Mouse (Mus musculus) forebrain, embryonic 16.5 days (tissue): Measurements from ENCODE around the gene Slc12a1. TPM values are rescaled to one million over a fixed set of nuclear protein-coding genes. Genes with fewer than 3 reads are reported as not detected.
A peak's percentile ranks its signal among the peaks of the same experiment; 100 is the strongest.

ENCODE experiments used
- ATAC-seq: fragments of 200-750 bp; cut with Nextera tagmentation; 2 replicates; pipeline ENCODE4 v1.8.0; 2017; ENCODE audit warnings: mild to moderate bottlenecking, moderate library complexity
- H3K27ac ChIP-seq: fragments of 300-500 bp; sonication (generic); 2 replicates; pipeline ENCODE4 v1.5.1; 2014; ENCODE audit warnings: low read length, control low read depth
- H3K27me3 ChIP-seq: fragments of 300-500 bp; sonication (generic); replicated peaks from 2 replicates; pipeline ENCODE4 v1.6.1; 2014; ENCODE audit warnings: low read length; ENCODE audit not compliant: control insufficient read depth, insufficient read depth
- H3K36me3 ChIP-seq: fragments of 300-500 bp; sonication (generic); 2 replicates; pipeline ENCODE4 v1.6.1; 2014; ENCODE audit not compliant: control insufficient read depth, insufficient read depth
- H3K4me1 ChIP-seq: fragments of 300-500 bp; sonication (generic); replicated peaks from 2 replicates; pipeline ENCODE4 v1.6.1; 2014; ENCODE audit warnings: low read length; ENCODE audit not compliant: control insufficient read depth, insufficient read depth
- H3K4me2 ChIP-seq: fragments of 300-500 bp; sonication (generic); 2 replicates; pipeline ENCODE4 v1.6.1; 2014; ENCODE audit warnings: mild to moderate bottlenecking, low read length, control low read depth
- H3K4me3 ChIP-seq: fragments of 300-500 bp; sonication (generic); replicated peaks from 2 replicates; pipeline ENCODE4 v1.5.1; 2014; ENCODE audit warnings: mild to moderate bottlenecking, low read length, control low read depth
- H3K9ac ChIP-seq: fragments of 300-500 bp; sonication (generic); replicated peaks from 2 replicates; pipeline ENCODE4 v1.6.1; 2014; ENCODE audit warnings: low read depth, low read length, control low read depth
- H3K9me3 ChIP-seq: fragments of 300-500 bp; sonication (generic); 2 replicates; pipeline ENCODE4 v1.6.1; 2016; ENCODE audit warnings: low read length; ENCODE audit not compliant: control insufficient read depth
- WGBS: fragments of 180-500 bp; shearing (Covaris S2); extraction: QIAGEN DNeasy Blood & Tissue Kit; methylation state at CpG from one replicate; pipeline ENCODE4 v1.1.7; 2014; 5-methylcytosine and 5-hydroxymethylcytosine counted together
- polyA plus RNA-seq: library from polyadenylated mRNA; unstranded; fragments of >200 nt; fragmentation: Nextera tagmentation; extraction: Ambion mirVana; gene quantifications from 2 replicates; pipeline ENCODE4 v1.2.1, GENCODE M21; 2015

The Slc12a1 gene
- polyA plus RNA-seq, 1 experiment from 2014 or later = 0.04 TPM

DNA sequence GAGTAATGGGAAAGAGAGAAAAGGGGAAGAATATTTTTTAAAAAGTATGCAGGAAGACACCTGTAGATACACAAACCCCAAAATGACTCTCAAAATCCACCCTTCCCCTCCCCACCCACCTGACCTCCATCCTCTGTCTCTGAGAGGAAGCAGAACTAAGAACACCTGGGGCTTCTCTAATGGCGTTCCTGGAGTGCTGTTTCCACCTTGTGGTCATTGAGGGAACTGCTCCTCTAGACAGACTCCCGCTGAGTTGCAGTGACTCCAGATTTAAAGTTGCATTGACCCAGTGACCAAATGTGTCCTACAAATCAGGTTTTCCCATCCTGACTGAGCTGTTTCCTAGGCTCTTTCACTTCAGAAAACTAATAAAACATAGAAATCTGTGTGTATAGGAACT is 36.9 kb downstream of the Slc12a1 start:
- no peak overlapping the region for H3K27ac ChIP-seq
- no peak overlapping the region for H3K9ac ChIP-seq
- no peaks in the 10 kb centered on the region for H3K36me3 ChIP-seq
- no peak overlapping the region for H3K4me3 ChIP-seq
- H3K9me3 ChIP-seq = no peaks in the 10 kb centered on the region
- WGBS = 0% methylated on average over 2 of the region's 2 CpGs
- no peak overlapping the region for H3K4me2 ChIP-seq
- no peaks in the 10 kb centered on the region for H3K27me3 ChIP-seq
- peak; percentile 55 for ATAC-seq
- no peaks in the 10 kb centered on the region for H3K4me1 ChIP-seq

- peaks cover 3% of the 10 kb centered on the region; the same call in 1 of the 2 replicates for H3K4me1 ChIP-seq
- no peak overlapping the region for H3K27ac ChIP-seq
- H3K27me3 ChIP-seq = no peaks in the 10 kb centered on the region
- no peak for ATAC-seq
- no peak overlapping the region for H3K9ac ChIP-seq
- no peak overlapping the region for H3K4me3 ChIP-seq
- H3K36me3 ChIP-seq = no peaks in the 10 kb centered on the region
- no peak overlapping the region for H3K4me2 ChIP-seq
- H3K9me3 ChIP-seq = no peaks in the 10 kb centered on the region
Observed at GRCm38 (mm10) chr2:125192905-125193304, 40.6 kb downstream of the Slc12a1 start.

DNA sequence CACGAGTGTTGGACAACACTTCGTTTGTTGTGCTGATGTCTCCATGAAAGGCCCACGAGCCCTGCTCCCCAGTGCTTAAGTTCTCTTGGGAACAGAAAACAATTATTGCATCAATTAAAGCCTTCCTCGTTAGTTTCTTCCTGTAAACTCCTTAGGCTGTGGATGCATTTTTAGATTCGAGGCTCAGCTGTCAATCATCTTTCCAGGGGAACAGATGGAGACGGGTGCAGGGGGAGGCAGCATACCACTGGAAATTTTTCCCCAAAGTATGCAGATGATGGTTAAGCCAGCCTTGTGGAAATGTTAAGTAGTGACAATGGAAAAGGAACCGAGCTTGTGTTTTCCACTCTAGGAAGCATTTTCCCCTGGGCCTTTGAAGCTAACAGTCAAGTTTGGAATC is 44.5 kb downstream of the Slc12a1 start:
- no peaks in the 10 kb centered on the region for H3K36me3 ChIP-seq
- no peak overlapping the region for H3K9ac ChIP-seq
- H3K4me3 ChIP-seq = no peak overlapping the region
- H3K27me3 ChIP-seq = no peaks in the 10 kb centered on the region
- H3K27ac ChIP-seq = no peak overlapping the region
- no peak overlapping the region for H3K4me2 ChIP-seq
- WGBS = 18% methylated on average over 7 of the region's 7 CpGs
- H3K4me1 ChIP-seq = peaks cover 3% of the 10 kb centered on the region; the same call in 1 of the 2 replicates
- H3K9me3 ChIP-seq = no peaks in the 10 kb centered on the region
- 0 out of 2 replicates have a peak, but pooled peaks have one; percentile 43 for ATAC-seq

GRCm38 (mm10) chr2:125208894-125209596 is 56.7 kb downstream of the Slc12a1 start:
- H3K36me3 ChIP-seq = no peaks in the 10 kb centered on the region
- H3K9ac ChIP-seq = no peak overlapping the region
- no peak overlapping the region for H3K27ac ChIP-seq
- WGBS = 53% methylated on average over 14 of the region's 14 CpGs
- ATAC-seq = peak; percentile 91
- H3K9me3 ChIP-seq = no peaks in the 10 kb centered on the region
- no peaks in the 10 kb centered on the region; the same call in 1 of the 2 replicates for H3K27me3 ChIP-seq
- H3K4me1 ChIP-seq = 0 out of 2 replicates have a peak, but pooled peaks cover 5% of the 10 kb centered on the region
- H3K4me3 ChIP-seq = no peak overlapping the region
- no peak overlapping the region for H3K4me2 ChIP-seq

DNA sequence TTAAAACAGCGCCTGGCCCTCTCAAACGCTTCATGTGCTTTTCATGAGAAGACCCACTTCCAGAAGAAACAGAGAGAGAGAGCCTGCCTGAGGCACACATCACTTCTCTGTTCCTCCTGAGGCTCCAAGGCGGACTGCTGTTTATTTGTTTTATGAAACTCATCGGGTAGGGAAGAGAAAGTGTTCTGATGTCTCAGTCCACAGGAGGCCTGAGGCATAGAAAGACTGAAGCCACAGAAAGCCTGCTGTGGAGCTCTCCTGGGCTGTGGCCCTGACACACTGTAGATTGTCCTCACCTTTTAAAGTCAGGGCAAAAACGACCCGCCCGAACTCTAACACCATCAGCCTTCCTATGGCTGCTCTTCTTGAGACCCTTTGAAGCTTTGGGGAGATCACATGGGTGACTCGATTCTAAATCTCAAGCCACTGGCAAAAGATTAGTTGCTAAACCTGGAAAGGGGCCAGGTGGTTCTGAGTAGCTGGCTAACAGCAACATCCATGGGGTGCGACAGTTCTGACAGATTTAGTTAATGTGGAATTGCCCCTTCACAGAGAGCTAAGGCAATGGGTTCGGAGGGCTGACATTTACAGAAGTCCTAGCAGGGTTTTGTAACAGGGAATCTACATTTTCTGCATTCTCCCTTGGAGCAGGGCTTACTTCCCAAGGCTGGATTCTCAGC is 59.7 kb downstream of the Slc12a1 start:
- Histone ChIP-seq H3K9ac (no peak overlapping the region), H3K9me3 (no peaks in the 10 kb centered on the region), H3K27ac (no peak overlapping the region), H3K36me3 (no peaks in the 10 kb centered on the region), H3K4me3 (no peak overlapping the region), H3K4me1 (0 out of 2 replicates have a peak, but pooled peaks cover 5% of the 10 kb centered on the region), H3K27me3 (no peaks in the 10 kb centered on the region; the same call in 1 of the 2 replicates), H3K4me2 (no peak overlapping the region)
- WGBS = 69% methylated on average over 10 of the region's 10 CpGs
- ATAC-seq = no peak

GRCm38 (mm10) chr2:125214592-125214991 is 62.3 kb downstream of the Slc12a1 start:
- Histone ChIP-seq H3K4me1 (0 out of 2 replicates have a peak, but pooled peaks cover under 1% of the 10 kb centered on the region), H3K9me3 (no peaks in the 10 kb centered on the region), H3K27ac (no peak overlapping the region), H3K4me3 (no peak overlapping the region), H3K36me3 (no peaks in the 10 kb centered on the region), H3K4me2 (no peak overlapping the region), H3K27me3 (no peaks in the 10 kb centered on the region), H3K9ac (no peak overlapping the region)
- ATAC-seq = peak; percentile 61; the same call in 1 of the 2 replicates
- 5% methylated on average over 3 of the region's 3 CpGs for WGBS

DNA sequence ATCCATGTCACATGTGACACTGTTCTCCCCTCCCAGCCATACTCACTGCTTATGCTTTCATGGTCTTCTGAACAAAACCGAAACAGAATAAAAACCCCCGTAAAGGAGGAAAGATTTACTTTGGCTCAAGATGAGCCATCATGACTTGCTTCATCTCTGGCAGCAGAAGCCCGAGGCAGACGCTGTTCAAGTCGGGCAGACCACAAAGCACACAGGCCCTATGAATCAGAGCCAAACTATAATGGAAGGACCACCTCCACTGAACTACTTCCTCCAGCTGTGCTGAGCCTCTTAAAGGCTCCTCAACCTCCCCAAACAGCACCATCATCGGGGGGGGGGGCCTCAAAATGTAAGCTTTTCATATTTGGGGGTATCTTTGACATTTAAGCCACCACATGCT is 65.0 kb downstream of the Slc12a1 start:
- Histone ChIP-seq H3K27me3 (no peaks in the 10 kb centered on the region), H3K27ac (no peak overlapping the region), H3K4me1 (no peaks in the 10 kb centered on the region), H3K9ac (no peak overlapping the region), H3K4me3 (no peak overlapping the region), H3K4me2 (no peak overlapping the region), H3K36me3 (no peaks in the 10 kb centered on the region), H3K9me3 (no peaks in the 10 kb centered on the region)
- 75% methylated on average over 6 of the region's 6 CpGs for WGBS
- ATAC-seq = no peak

- no peaks in the 10 kb centered on the region for H3K4me1 ChIP-seq
- H3K9ac ChIP-seq = no peak overlapping the region
- no peak overlapping the region for H3K4me3 ChIP-seq
- WGBS = 97% methylated on average over 1 of the region's 1 CpGs
- no peaks in the 10 kb centered on the region for H3K27me3 ChIP-seq
- H3K27ac ChIP-seq = no peak overlapping the region
- H3K9me3 ChIP-seq = no peaks in the 10 kb centered on the region
- no peak overlapping the region for H3K4me2 ChIP-seq
- no peaks in the 10 kb centered on the region for H3K36me3 ChIP-seq
- ATAC-seq = no peak
Observed at GRCm38 (mm10) chr2:125218566-125218965, 66.3 kb downstream of the Slc12a1 start.

DNA sequence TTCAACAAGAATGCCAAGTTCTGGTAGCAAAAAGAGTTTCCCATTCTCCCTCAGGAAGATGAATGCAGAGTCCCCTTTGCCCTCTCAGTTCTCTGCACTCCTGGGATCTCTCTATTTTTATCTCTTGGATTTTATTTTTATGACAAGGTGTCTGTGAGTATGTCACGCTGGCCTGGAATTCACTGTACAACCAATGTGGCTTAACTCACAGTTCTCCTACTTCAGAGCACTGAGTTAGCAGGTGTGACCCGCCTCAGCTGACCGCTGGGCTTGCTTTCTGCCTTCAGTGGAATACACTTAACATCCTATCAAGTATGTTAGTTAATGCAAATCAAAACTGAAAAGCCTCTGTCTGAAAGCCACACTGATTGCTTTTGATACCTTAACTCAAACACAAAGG is 67.0 kb downstream of the Slc12a1 start:
- Histone ChIP-seq H3K4me2 (no peak overlapping the region), H3K4me1 (no peaks in the 10 kb centered on the region), H3K27ac (no peak overlapping the region), H3K9me3 (no peaks in the 10 kb centered on the region), H3K9ac (no peak overlapping the region), H3K4me3 (no peak overlapping the region), H3K27me3 (no peaks in the 10 kb centered on the region), H3K36me3 (no peaks in the 10 kb centered on the region)
- WGBS = 75% methylated on average over 3 of the region's 3 CpGs
- ATAC-seq = no peak
